Mouse (Mus musculus): Measurements from ENCODE around the gene Sox3. TPM values are rescaled to one million over a fixed set of nuclear protein-coding genes. Genes with fewer than 3 reads are reported as not detected.

Sox3 gene
- polyA plus RNA-seq, 1 experiment, result not detected

DNA sequence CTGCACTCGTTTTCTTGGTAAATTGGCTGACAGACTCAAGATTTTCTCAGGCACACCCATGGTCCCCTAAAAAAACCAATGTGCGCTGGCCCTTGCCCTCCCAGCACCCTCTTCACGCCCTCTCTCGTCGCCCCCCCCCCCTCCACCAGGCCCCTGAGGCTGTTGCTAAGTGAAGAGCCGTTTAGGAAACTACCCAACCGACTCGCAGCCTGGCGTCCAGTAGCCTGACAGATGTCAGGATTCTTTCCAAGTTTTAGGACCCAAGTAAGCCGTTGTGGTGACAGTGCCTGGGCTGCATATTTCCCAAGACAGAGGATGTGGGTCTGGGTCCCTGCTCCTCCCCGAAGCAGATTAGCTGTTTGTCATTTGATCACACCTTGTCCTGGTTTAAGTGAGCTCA is 2.2 kb upstream of the Sox3 start:
- Histone ChIP-seq H3K4me3 (ENCODE audit: insufficient read depth, poor library complexity, severe bottlenecking) (no peak overlapping the region), H3K79me3 (ENCODE audit: low read depth) (no peaks in the 10 kb centered on the region), H3K27me3 (ENCODE audit: control insufficient read depth, insufficient read depth, insufficient read length) (no peaks in the 10 kb centered on the region), H3ac (ENCODE audit: control insufficient read depth, insufficient read length, low read depth) (no peak overlapping the region), H3K79me2 (ENCODE audit: control insufficient read depth, insufficient read depth) (no peaks in the 10 kb centered on the region), H3K36me3 (ENCODE audit: control insufficient read depth, insufficient read depth) (no peaks in the 10 kb centered on the region)
- TF ChIP-seq MYOD1 (IDR thresholded peaks at IDR 0.05; ENCODE audit: control insufficient read depth, insufficient read length, low read depth), result no peak
- TF ChIP-seq CTCF (IDR thresholded peaks at IDR 0.05; ENCODE audit: control insufficient read depth, insufficient read depth, insufficient read length), result no peak
- TF ChIP-seq FOSL1 (IDR thresholded peaks at IDR 0.05; ENCODE audit: insufficient read depth, low read length, poor library complexity, severe bottlenecking), result no peak
- no peak for TF ChIP-seq USF1 (IDR thresholded peaks at IDR 0.05; ENCODE audit: low read depth)
- TF ChIP-seq MYOG (IDR thresholded peaks at IDR 0.05; ENCODE audit: control insufficient read depth, extremely low read depth, insufficient read length), result no peak
- no peak for TF ChIP-seq MAX (IDR thresholded peaks at IDR 0.05)
- no peak for TF ChIP-seq CEBPB (IDR thresholded peaks at IDR 0.05; ENCODE audit: low read depth)

DNA sequence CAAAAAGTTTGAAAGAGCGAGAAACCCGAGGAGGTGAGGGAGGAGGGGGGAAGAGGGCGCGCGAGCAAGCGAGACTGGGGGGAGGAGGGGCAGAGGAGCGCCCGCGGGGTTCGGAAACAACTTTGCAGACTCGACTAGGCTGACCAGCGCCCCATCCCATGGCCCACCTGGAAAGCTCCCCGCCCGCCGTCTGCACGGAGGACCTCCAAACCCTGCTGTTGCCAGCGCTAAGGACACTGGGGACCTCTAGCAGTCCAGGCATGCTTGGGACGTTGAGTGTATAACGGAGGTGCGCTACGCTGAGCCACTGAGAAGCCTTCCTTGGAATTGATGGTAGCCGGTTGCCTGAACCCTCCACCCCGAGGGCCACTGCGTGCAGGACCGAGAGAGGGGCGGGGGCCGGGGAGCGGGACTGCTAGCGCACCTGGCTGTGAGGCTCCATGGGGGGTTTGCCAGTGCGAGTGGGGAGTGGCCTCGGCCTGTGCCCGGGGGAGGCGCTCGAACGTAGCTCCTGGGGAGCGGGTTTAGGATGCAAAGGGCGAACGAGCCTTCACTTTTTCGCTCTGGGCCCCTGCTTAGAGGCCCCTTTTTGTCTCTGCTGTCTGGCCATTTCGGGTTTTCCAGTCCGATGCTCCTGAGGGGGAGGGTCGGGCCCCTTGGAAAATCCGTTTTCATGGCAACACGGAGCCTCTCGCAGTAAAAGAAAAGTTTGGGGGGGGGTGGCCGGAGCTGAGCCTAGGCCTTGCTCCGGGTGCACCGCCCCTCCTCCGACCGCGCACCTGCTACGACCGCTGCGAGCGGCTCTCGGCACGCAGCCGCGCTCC is 702 bp upstream of the Sox3 start:
- Histone ChIP-seq H3K27me3 (ENCODE audit: control insufficient read depth, insufficient read depth, insufficient read length) (no peaks in the 10 kb centered on the region), H3K79me3 (ENCODE audit: low read depth) (no peaks in the 10 kb centered on the region), H3K4me3 (ENCODE audit: insufficient read depth, poor library complexity, severe bottlenecking) (no peak overlapping the region), H3K79me2 (ENCODE audit: control insufficient read depth, insufficient read depth) (no peaks in the 10 kb centered on the region), H3K36me3 (ENCODE audit: control insufficient read depth, insufficient read depth) (no peaks in the 10 kb centered on the region), H3ac (ENCODE audit: control insufficient read depth, insufficient read length, low read depth) (no peak overlapping the region)
- TF ChIP-seq CTCF (IDR thresholded peaks at IDR 0.05; ENCODE audit: control insufficient read depth, insufficient read depth, insufficient read length), result no peak
- no peak for TF ChIP-seq MYOD1 (IDR thresholded peaks at IDR 0.05; ENCODE audit: control insufficient read depth, insufficient read length, low read depth)
- no peak for TF ChIP-seq CEBPB (IDR thresholded peaks at IDR 0.05; ENCODE audit: low read depth)
- no peak for TF ChIP-seq USF1 (IDR thresholded peaks at IDR 0.05; ENCODE audit: low read depth)
- TF ChIP-seq MAX (IDR thresholded peaks at IDR 0.05), result no peak
- TF ChIP-seq FOSL1 (IDR thresholded peaks at IDR 0.05; ENCODE audit: insufficient read depth, low read length, poor library complexity, severe bottlenecking), result no peak
- TF ChIP-seq MYOG (IDR thresholded peaks at IDR 0.05; ENCODE audit: control insufficient read depth, extremely low read depth, insufficient read length), result no peak

DNA sequence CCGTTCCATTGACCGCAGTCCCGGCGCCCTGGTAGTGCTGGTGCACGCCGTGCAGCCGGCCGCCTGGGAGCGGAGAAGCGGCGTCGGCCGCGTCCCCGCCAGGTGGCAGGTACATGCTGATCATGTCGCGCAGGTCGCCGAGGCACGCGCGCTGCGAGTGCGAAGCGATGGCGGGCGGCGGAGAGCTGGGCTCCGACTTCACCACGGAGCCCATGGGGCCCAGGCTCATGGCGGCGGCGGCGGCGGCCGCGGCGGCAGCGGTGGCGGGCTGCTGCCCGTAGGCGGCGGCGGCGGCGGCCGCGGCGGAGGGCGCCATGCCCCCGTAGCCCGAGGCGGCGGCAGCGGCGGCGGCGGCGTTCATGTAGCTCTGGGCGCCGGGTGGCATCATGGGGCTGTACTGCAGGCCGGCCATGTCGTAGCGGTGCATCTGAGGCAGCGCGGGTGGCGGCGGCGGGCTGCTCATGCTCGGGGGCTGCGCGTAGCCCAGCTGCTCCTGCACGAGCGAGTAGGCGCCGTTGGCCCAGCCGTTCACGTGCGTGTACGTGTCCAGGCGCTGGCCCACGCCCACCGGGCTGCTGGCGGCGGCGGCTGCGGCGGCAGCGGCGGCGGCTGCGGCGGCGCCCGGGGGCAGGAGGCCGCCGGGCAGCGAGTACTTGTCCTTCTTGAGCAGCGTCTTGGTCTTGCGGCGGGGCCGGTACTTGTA is 981 bp downstream of the Sox3 start:
- Histone ChIP-seq H3K79me3 (ENCODE audit: low read depth) (no peaks in the 10 kb centered on the region), H3K79me2 (ENCODE audit: control insufficient read depth, insufficient read depth) (no peaks in the 10 kb centered on the region), H3K36me3 (ENCODE audit: control insufficient read depth, insufficient read depth) (no peaks in the 10 kb centered on the region), H3K4me3 (ENCODE audit: insufficient read depth, poor library complexity, severe bottlenecking) (no peak overlapping the region), H3K27me3 (ENCODE audit: control insufficient read depth, insufficient read depth, insufficient read length) (no peaks in the 10 kb centered on the region), H3ac (ENCODE audit: control insufficient read depth, insufficient read length, low read depth) (no peak overlapping the region)
- TF ChIP-seq MYOD1 (IDR thresholded peaks at IDR 0.05; ENCODE audit: control insufficient read depth, insufficient read length, low read depth) (no peak), CEBPB (IDR thresholded peaks at IDR 0.05; ENCODE audit: low read depth) (no peak), FOSL1 (IDR thresholded peaks at IDR 0.05; ENCODE audit: insufficient read depth, low read length, poor library complexity, severe bottlenecking) (no peak), USF1 (IDR thresholded peaks at IDR 0.05; ENCODE audit: low read depth) (no peak), MAX (IDR thresholded peaks at IDR 0.05) (no peak), CTCF (IDR thresholded peaks at IDR 0.05; ENCODE audit: control insufficient read depth, insufficient read depth, insufficient read length) (no peak), MYOG (IDR thresholded peaks at IDR 0.05; ENCODE audit: control insufficient read depth, extremely low read depth, insufficient read length) (no peak)

DNA sequence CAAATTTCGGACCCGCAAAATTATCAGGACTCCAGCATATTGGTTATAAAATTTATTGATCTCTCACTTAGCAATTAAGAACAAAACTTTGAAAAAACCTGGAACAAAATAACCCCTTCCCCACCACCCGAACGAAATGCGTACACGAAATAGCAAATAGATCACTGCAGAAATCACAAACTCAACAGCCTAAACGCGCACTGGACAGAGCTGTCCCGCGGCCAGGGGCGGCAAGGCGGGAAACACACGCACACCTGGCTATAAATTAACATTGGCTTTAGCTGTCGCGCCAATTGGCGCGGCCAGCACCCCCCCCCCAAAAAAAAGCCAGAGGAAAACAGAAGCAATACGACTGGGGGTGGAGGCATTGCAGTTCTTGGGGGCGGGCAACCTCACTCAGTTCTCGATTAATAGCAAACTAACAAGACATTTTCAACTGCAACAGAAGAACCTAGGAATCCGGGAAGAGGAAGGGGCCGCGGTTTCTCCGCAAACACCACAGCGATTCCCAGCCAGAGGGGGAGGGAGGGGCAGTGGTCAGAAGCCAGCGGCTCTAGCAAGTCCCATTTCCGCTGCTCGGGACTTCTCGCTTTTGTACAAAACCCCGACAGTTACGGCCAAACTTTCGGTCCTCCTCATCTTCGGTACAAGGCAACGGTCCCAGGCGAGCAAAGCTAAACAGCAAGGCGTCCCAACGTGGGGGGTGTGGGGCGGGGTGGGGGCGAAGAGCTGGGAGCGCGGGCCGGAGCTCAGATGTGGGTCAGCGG is 1.7 kb downstream of the Sox3 start:
- H3K4me3 ChIP-seq (ENCODE audit: insufficient read depth, poor library complexity, severe bottlenecking), result no peak overlapping the region
- H3K79me2 ChIP-seq (ENCODE audit: control insufficient read depth, insufficient read depth), result no peaks in the 10 kb centered on the region
- H3ac ChIP-seq (ENCODE audit: control insufficient read depth, insufficient read length, low read depth), result no peak overlapping the region
- no peaks in the 10 kb centered on the region for H3K27me3 ChIP-seq (ENCODE audit: control insufficient read depth, insufficient read depth, insufficient read length)
- no peaks in the 10 kb centered on the region for H3K36me3 ChIP-seq (ENCODE audit: control insufficient read depth, insufficient read depth)
- no peaks in the 10 kb centered on the region for H3K79me3 ChIP-seq (ENCODE audit: low read depth)
- no peak for TF ChIP-seq CEBPB (IDR thresholded peaks at IDR 0.05; ENCODE audit: low read depth)
- no peak for TF ChIP-seq FOSL1 (IDR thresholded peaks at IDR 0.05; ENCODE audit: insufficient read depth, low read length, poor library complexity, severe bottlenecking)
- no peak for TF ChIP-seq MAX (IDR thresholded peaks at IDR 0.05)
- no peak for TF ChIP-seq CTCF (IDR thresholded peaks at IDR 0.05; ENCODE audit: control insufficient read depth, insufficient read depth, insufficient read length)
- no peak for TF ChIP-seq MYOD1 (IDR thresholded peaks at IDR 0.05; ENCODE audit: control insufficient read depth, insufficient read length, low read depth)
- TF ChIP-seq MYOG (IDR thresholded peaks at IDR 0.05; ENCODE audit: control insufficient read depth, extremely low read depth, insufficient read length), result no peak
- no peak for TF ChIP-seq USF1 (IDR thresholded peaks at IDR 0.05; ENCODE audit: low read depth)

DNA sequence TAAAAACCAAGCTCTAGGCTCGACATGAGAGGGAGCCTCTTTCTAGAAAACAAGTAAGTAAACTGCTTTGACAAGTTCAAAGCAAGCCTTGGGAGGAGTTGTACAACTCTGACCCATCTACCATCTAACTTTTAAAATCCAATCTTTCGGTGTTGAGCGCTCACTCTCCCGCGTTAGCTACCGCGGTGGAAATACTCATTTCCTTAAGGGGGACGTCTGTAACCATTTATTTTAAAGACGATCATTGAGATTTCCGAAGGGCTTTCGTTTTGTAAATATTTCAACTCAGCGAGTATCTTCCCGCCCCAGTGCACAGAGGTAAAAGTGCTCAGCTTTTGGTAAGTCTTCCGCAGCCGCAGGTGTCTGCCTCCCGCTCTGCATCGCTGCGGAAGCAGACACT is 2.6 kb downstream of the Sox3 start:
- Histone ChIP-seq H3K36me3 (ENCODE audit: control insufficient read depth, insufficient read depth) (no peaks in the 10 kb centered on the region), H3K79me3 (ENCODE audit: low read depth) (no peaks in the 10 kb centered on the region), H3ac (ENCODE audit: control insufficient read depth, insufficient read length, low read depth) (no peak overlapping the region), H3K27me3 (ENCODE audit: control insufficient read depth, insufficient read depth, insufficient read length) (no peaks in the 10 kb centered on the region), H3K4me3 (ENCODE audit: insufficient read depth, poor library complexity, severe bottlenecking) (no peak overlapping the region), H3K79me2 (ENCODE audit: control insufficient read depth, insufficient read depth) (no peaks in the 10 kb centered on the region)
- TF ChIP-seq MAX (IDR thresholded peaks at IDR 0.05) (no peak), MYOG (IDR thresholded peaks at IDR 0.05; ENCODE audit: control insufficient read depth, extremely low read depth, insufficient read length) (no peak), FOSL1 (IDR thresholded peaks at IDR 0.05; ENCODE audit: insufficient read depth, low read length, poor library complexity, severe bottlenecking) (no peak), MYOD1 (IDR thresholded peaks at IDR 0.05; ENCODE audit: control insufficient read depth, insufficient read length, low read depth) (no peak), USF1 (IDR thresholded peaks at IDR 0.05; ENCODE audit: low read depth) (no peak), CEBPB (IDR thresholded peaks at IDR 0.05; ENCODE audit: low read depth) (no peak), CTCF (IDR thresholded peaks at IDR 0.05; ENCODE audit: control insufficient read depth, insufficient read depth, insufficient read length) (no peak)

Data from C2C12 (cell line).